Mouse (Mus musculus) erythroid progenitor cell, adult 5-6 weeks (primary cell): ENCODE results near the gene Ikzf3. TPM values are rescaled to one million over a fixed set of nuclear protein-coding genes. Genes with fewer than 3 reads are reported as not detected.
A peak's percentile ranks its signal among the peaks of the same experiment; 100 is the strongest.

Experiments used
- ATAC-seq: replicated peaks from 2 replicates; pipeline ENCODE4 v1.8.0; 2016; ENCODE audit warnings: moderate number of reproducible peaks, mild to moderate bottlenecking, moderate TSS enrichment, inconsistent platforms; ENCODE audit not compliant: poor library complexity, low FRiP score, severe bottlenecking
- total RNA-seq, 2 experiments: library from RNA; stranded (forward) in 1 of 2; stranded (reverse) in 1 of 2; fragments of 150-400 nt in 1 of 2; fragments of 186-747, 209-891 nt in 1 of 2; gene quantifications; 2 replicates each; pipeline versions ENCODE4 v1.2.3 to v1.2.4; 2015 to 2017; ENCODE audit warnings: low replicate concordance in 2 of 2

Ikzf3 gene
- total RNA-seq, 2 experiments from 2014 or later = 5.4 to 21.0 TPM

DNA sequence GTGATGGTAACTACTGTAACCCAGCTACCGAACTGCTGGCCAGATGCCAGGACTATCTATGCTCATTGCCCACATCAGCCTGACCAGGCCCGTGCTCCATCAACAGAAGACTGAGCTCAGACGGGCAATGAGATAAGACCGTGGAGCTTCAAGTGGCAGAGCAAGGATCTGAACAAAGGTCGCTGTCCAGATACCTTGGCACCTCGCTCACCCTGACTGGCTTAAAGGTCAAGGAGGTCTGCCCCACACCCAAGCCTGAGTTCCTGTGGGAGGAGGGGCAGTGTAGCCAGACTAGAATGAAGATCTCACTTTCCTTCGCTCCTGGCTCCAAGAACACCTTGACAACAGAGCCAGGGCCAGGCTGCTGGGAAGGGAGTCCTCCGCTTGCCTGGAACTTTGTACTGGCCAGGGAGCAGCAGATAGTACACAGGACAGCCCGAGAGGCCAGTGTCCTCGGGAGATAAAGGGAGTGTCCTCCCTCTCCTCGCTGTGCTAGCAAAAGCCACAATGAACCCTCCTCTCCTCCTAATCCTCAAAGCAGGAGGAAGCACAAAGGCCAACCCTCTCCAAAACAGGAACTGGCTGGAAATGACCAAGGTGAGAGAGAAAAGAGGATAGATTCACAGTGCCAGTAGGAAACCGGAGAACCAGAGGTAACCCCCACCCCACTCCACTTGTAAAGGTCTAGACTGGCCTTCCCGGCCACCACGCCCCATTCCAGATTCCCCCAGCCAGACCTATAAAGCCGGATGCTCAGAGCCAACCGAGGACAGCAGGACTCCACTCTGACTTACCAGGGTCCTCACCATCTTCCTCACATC lies 34.7 kb upstream of the Ikzf3 start:
- peak; percentile 62 for ATAC-seq

GRCm38 (mm10) chr11:98577776-98578175 lies 31.9 kb upstream of the Ikzf3 start:
- ATAC-seq = no peak

DNA sequence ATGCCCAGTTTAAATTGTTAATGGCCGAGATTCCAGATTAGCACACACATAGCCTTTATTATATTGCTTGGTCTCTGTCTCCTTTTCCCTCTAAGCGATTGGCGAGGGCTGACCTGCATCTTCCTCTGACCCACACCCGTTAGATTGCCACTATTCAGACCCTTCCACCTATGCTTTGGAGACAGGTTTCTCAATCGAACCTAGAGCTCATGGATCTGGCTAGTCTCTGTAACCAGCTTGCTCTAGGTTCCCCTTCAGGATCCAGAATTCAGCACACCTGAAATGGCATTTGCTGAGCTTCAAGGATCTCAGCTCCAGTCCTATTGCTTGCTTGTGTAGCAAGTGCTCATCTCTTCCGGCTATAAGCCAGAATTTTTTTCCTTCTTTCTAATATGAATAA lies 23.6 kb upstream of the Ikzf3 start:
- ATAC-seq = no peak

DNA sequence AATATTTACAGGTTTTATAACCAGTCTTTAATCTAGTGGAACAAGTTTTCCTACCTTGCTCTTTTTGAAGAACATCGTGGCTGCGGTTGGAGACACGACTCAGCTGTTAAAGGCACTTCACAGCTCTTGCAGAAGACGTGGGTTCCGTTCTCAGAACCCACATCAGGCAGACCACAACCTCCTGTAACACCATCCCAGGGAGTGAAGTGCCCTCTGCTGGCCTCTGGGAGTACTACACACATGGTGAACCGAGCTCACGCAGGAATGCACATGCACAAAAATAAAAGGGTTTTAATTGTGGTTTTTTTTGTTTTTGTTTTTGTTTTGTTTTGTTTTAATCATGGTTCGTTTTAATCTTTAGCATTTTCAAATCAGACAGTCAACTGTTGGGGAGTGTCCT lies 22.5 kb upstream of the Ikzf3 start:
- no peak for ATAC-seq

DNA sequence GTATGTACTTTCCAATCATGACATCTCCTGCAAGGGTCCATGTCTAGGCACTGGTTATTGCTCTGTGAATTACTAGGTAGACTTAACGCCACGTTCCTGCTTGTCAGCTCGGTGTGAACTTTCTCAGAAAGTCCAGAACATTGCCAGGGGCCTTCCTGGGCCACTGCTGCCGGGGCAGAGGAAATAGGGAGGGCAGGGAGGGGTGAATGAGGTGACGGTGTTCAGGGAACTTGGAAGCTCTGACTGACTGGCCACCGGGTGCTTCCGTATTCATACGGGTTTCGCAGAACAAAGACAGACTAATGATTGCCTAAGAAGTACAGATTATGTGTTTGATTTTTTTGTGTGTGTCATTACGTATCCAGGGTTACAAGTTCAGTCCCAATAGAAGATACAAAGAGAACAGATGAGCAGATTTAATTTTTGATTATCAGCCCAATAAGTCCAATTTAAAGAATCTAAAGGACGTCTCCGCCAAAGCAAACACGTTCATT lies 18.1 kb upstream of the Ikzf3 start:
- no peak for ATAC-seq

DNA sequence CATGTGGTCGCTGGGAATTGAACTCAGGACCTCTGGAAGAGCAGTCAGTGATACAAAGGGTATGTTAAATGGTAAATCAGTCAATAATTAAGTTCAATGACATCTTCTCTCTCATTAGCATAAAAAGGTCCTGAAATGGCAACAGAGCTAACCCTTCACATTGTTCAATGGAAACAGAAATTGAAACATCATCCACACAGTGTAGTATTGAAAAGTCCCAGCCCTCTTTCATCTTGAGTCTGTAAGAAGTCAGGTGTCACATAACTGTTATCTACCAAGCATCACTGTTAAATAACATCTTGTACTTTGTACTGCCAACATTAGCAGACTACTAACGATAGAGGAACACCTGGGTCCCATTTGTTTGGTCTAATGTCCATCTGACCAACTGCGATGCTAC lies 17.2 kb upstream of the Ikzf3 start:
- ATAC-seq = no peak

DNA sequence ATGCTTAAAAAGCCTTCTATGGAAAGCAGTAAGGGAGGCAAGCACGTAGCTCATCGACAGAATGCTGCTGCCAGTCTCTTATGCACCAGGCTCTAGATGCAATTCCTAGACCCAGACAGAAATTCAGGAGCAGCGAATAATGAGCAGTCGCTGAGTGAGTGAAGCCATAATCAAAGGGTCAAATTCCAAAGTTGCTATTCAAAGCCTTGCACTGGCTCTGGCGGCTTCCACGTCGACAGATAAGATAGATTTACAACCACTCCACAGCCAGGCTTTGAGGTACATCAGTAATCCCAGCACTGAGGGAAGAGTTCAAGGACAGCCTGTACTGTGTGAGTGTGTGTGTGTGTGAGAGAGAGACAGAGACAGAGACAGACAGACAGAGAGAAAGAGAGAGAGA lies 15.1 kb upstream of the Ikzf3 start:
- no peak for ATAC-seq

DNA sequence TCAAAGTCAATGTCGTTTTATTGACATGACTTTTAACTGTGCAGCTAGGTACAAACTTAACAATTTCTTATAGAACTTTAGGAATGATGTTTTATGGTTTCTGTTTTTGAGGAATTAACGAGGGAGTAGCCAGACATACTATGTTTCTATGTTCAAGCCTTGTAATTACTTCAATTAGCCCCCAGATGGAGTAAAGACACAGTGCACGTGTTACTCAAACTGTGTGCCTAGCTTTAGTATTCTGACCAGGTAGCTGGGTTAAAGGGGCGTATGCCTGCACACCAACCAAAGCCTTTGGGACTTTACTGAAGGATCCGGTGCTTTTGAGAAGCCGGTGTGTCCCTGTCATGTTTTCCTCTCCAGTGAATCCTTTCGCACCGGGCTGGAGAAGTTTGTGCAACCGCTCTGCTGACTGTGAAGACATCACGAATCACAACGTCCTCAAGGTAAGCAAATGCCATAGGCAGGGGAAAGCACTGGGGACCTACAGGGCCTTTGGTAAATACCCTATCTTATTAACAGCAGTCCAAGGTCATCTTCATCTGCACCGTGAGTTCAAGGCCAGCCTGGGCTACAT lies 9.4 kb upstream of the Ikzf3 start:
- no peak for ATAC-seq

GRCm38 (mm10) chr11:98553966-98554365 lies 8.1 kb upstream of the Ikzf3 start:
- ATAC-seq = no peak

GRCm38 (mm10) chr11:98550975-98551828 lies 5.4 kb upstream of the Ikzf3 start, which contains the start of gene Zpbp2:
Gene Zpbp2, plus strand, starts transcription at chr11:98551097.
- peak; percentile 93 for ATAC-seq

GRCm38 (mm10) chr11:98550311-98550974 lies 4.6 kb upstream of the Ikzf3 start:
- peak; percentile 31 for ATAC-seq

DNA sequence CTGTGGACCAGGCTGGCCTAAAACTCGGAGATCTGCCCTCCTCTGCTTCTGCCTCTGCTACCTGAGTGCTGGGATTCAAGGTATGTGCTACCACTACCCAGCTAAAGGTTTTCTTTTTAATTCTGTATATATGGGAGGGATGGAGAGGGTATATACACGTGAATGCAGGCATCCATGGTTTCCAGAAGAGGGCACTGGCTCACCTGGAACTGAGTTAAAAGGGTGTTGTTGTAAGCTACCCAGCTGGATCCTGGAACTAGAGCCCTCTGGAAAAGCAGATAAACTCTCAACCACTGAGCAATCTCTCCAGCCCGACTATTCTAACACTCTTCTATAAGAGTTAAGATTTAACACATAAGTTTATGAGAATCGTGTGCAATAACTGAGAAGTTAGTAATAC lies 3.5 kb upstream of the Ikzf3 start:
- ATAC-seq = no peak

DNA sequence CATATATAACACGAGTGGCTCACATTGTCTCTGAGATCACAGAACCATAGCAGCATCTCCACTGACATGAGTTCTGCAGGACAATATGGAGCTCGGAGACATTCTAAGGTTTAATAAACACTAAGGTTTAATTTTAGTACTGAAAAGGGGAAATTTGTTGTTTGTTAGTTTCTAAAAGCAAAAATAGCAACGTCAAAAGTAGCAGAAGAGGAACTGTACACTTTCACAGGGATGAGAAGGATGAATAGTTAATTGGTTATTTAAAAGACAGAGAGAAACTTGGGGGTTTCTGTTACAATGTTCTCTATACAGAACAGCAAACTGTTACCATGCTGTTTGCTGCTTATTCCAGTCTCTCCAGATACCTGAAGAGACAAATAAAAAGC lies 1.5 kb upstream of the Ikzf3 start:
- no peak for ATAC-seq

GRCm38 (mm10) chr11:98546529-98547307 lies 887 bp upstream of the Ikzf3 start:
- no peak for ATAC-seq

GRCm38 (mm10) chr11:98544890-98545677 lies 747 bp downstream of the Ikzf3 start:
- no peak for ATAC-seq

DNA sequence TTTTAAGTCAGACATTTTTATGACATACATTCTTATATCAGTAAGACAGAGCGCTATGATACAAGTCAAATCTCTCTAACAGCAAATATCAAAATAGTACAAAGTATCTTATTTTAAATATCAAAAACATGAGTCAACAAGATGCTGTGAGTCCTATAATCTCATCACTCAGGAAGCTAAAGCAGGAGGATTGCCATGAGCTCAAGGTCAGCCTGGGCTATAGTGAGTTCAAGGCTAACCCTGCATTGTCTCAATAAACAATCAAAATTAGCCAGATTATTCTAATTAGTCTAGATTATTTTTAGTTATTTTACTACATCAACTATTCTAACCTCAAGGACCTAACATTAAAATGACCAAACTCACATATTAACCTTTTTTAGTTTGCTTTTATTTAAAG lies 2.4 kb downstream of the Ikzf3 start:
- no peak for ATAC-seq

DNA sequence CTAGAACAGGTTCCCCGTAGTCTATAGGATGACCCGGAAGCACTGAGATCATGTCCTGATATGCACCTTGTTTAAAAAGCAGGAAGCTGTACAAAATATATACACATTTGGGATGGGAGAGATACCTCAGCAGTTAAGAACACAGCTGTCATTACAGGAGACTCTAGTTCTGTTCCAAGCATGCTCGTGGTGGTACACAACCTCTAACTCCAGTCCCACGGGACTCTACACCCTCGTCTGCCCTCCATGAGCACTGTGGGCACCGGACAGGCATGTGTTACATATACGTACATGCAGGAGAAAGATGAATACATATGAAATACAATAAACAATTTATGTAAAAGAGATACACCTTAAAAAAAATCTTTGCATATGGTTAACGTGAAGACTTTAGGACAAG lies 3.3 kb downstream of the Ikzf3 start:
- no peak for ATAC-seq

GRCm38 (mm10) chr11:98540319-98540718 lies 5.5 kb downstream of the Ikzf3 start:
- ATAC-seq = no peak
